Mouse (Mus musculus) spleen, adult 2 months (tissue): Measurements from ENCODE around the gene Edar.

Experiments used
- CTCF ChIP-seq: fragments of 200-500 bp; IDR thresholded peaks from 2 replicates; pipeline ENCODE4 v1.5.1; 2011; ENCODE audit warnings: mild to moderate bottlenecking, inconsistent platforms; ENCODE audit not compliant: insufficient read depth, insufficient read length, insufficient replicate concordance; ENCODE audit errors: extremely low read depth
- POLR2A ChIP-seq: fragments of 200-500 bp; IDR thresholded peaks from 2 replicates; pipeline ENCODE4 v1.6.1; 2011; ENCODE audit warnings: low read depth, low read length, inconsistent platforms

GRCm38 (mm10) chr10:58606356-58606755 is 69.1 kb downstream of the Edar start:
- no peak for TF ChIP-seq POLR2A
- TF ChIP-seq CTCF = no peak
